Mouse (Mus musculus) hindbrain, embryonic 15.5 days (tissue): ENCODE measurements around the gene Ifnl2. TPM values are rescaled to one million over a fixed set of nuclear protein-coding genes. Genes with fewer than 3 reads are reported as not detected.
"Not testable (repeated sequence)": the region's sequence is repeated elsewhere in the genome, so short reads cannot be mapped to it uniquely, and the experiment has no call there.

ENCODE experiments used
- ATAC-seq: fragments of 200-750 bp; cut with Nextera tagmentation; 2 replicates; pipeline ENCODE4 v1.8.0; 2017; ENCODE audit warnings: low read depth, moderate number of reproducible peaks, moderate TSS enrichment; ENCODE audit not compliant: low FRiP score
- H3K27ac ChIP-seq: fragments of 300-500 bp; sonication (generic); replicated peaks from 2 replicates; pipeline ENCODE4 v1.5.1; 2015; ENCODE audit warnings: mild to moderate bottlenecking, inconsistent platforms
- H3K27me3 ChIP-seq: fragments of 300-500 bp; sonication (generic); 2 replicates; pipeline ENCODE4 v1.6.1; 2015; ENCODE audit warnings: control low read depth, inconsistent platforms
- H3K36me3 ChIP-seq: fragments of 300-500 bp; sonication (generic); 2 replicates; pipeline ENCODE4 v1.6.1; 2015; ENCODE audit warnings: control low read depth, inconsistent platforms
- H3K4me1 ChIP-seq: fragments of 300-500 bp; sonication (generic); replicated peaks from 2 replicates; pipeline ENCODE4 v1.6.1; 2015; ENCODE audit warnings: control low read depth, inconsistent platforms
- H3K4me2 ChIP-seq: fragments of 300-500 bp; sonication (generic); 2 replicates; pipeline ENCODE4 v1.6.1; 2015; ENCODE audit warnings: moderate library complexity, mild to moderate bottlenecking, inconsistent platforms
- H3K4me3 ChIP-seq: fragments of 300-500 bp; sonication (generic); 2 replicates; pipeline ENCODE4 v1.5.1; 2015; ENCODE audit warnings: mild to moderate bottlenecking, inconsistent platforms
- H3K9ac ChIP-seq: fragments of 300-500 bp; sonication (generic); 2 replicates; pipeline ENCODE4 v1.6.1; 2015; ENCODE audit warnings: inconsistent platforms
- H3K9me3 ChIP-seq: fragments of 300-500 bp; sonication (generic); 2 replicates; pipeline ENCODE4 v1.6.1; 2016; ENCODE audit warnings: control low read depth, inconsistent platforms
- WGBS: fragments of 180-500 bp; shearing (Covaris S2); methylation state at CpG from one replicate; pipeline ENCODE4 v1.1.7; 2015; 5-methylcytosine and 5-hydroxymethylcytosine counted together
- polyA plus RNA-seq: library from polyadenylated mRNA; unstranded; fragments of >200 nt; fragmentation: Nextera tagmentation; extraction: Ambion mirVana; gene quantifications from 2 replicates; pipeline ENCODE4 v1.2.1, GENCODE M21; 2015

The Ifnl2 gene
- polyA plus RNA-seq: not detected in 2 replicates

DNA sequence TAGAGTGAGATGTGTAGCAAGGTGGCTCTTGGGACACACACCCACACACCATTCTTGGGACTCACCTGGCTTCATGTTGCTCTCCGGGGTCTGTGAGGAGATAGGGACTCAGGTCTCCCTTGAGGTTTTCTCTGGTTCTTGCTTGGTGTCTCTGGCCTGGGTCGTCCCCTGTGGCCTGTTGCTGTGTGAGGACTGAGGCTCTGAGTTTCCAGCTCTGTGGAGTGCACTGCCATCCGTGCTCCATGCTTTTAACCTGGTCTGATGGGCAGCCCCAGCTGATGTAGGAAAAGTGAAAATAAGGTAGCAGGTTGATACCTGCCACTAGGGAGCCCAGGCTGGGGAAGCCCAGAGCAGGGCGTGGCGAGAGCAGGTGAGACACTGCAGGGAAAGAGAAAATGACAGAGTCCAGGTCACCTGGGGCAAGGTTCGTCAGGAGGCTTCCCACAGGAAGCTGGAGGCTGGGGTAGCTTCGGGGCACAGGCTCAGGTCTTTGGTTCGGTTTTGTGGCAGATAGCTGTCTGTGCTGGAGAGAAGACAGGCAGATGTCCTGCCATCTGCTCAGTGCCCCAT is at the start of gene Ifnl2:
Gene Ifnl2, minus strand, starts transcription at position 51 of the 570 bp plus-strand sequence.
- not testable (repeated sequence) for H3K27me3 ChIP-seq, H3K4me2 ChIP-seq, H3K9ac ChIP-seq, ATAC-seq, H3K4me3 ChIP-seq, H3K9me3 ChIP-seq, H3K4me1 ChIP-seq, H3K36me3 ChIP-seq, H3K27ac ChIP-seq
- 71% methylated on average over 8 of the region's 8 CpGs for WGBS

- H3K4me3 ChIP-seq: no peak overlapping the region
- 61% methylated on average over 4 of the region's 4 CpGs for WGBS
- H3K27ac ChIP-seq: no peak overlapping the region
- H3K27me3 ChIP-seq: no peaks in the 10 kb centered on the region
- no peaks in the 10 kb centered on the region for H3K9me3 ChIP-seq
- no peak overlapping the region for H3K9ac ChIP-seq
- no peak overlapping the region for H3K4me2 ChIP-seq
- no peak for ATAC-seq
- H3K36me3 ChIP-seq: peaks cover 14% of the 10 kb centered on the region; the same call in 1 of the 2 replicates
- H3K4me1 ChIP-seq: no peaks in the 10 kb centered on the region
Observed at GRCm38 (mm10) chr7:28558486-28558885, 48.2 kb upstream of the Ifnl2 start.

GRCm38 (mm10) chr7:28557708-28558107 is 47.5 kb upstream of the Ifnl2 start:
- Histone ChIP-seq H3K4me1 (no peaks in the 10 kb centered on the region), H3K27ac (no peak overlapping the region), H3K9me3 (no peaks in the 10 kb centered on the region), H3K4me3 (no peak overlapping the region), H3K36me3 (peaks cover 14% of the 10 kb centered on the region; the same call in 1 of the 2 replicates), H3K27me3 (no peaks in the 10 kb centered on the region), H3K9ac (no peak overlapping the region), H3K4me2 (no peak overlapping the region)
- ATAC-seq: no peak
- 82% methylated on average over 6 of the region's 6 CpGs for WGBS

GRCm38 (mm10) chr7:28557069-28557468 is 46.8 kb upstream of the Ifnl2 start:
- ATAC-seq: no peak
- no peak overlapping the region for H3K9ac ChIP-seq
- H3K4me2 ChIP-seq: no peak overlapping the region
- H3K27me3 ChIP-seq: no peaks in the 10 kb centered on the region
- H3K4me1 ChIP-seq: no peaks in the 10 kb centered on the region
- 69% methylated on average over 5 of the region's 5 CpGs for WGBS
- H3K36me3 ChIP-seq: peaks cover 14% of the 10 kb centered on the region; the same call in 1 of the 2 replicates
- no peak overlapping the region for H3K4me3 ChIP-seq
- no peaks in the 10 kb centered on the region for H3K9me3 ChIP-seq
- H3K27ac ChIP-seq: no peak overlapping the region

- H3K9ac ChIP-seq: no peak overlapping the region
- H3K27me3 ChIP-seq: no peaks in the 10 kb centered on the region
- H3K4me1 ChIP-seq: no peaks in the 10 kb centered on the region
- ATAC-seq: no peak
- no peak overlapping the region for H3K4me3 ChIP-seq
- H3K27ac ChIP-seq: no peak overlapping the region
- H3K4me2 ChIP-seq: no peak overlapping the region
- peaks cover 14% of the 10 kb centered on the region; the same call in 1 of the 2 replicates for H3K36me3 ChIP-seq
- 32% methylated on average over 5 of the region's 5 CpGs for WGBS
- no peaks in the 10 kb centered on the region for H3K9me3 ChIP-seq
Observed at GRCm38 (mm10) chr7:28555939-28556535, 45.8 kb upstream of the Ifnl2 start.

GRCm38 (mm10) chr7:28553076-28553475 is 42.8 kb upstream of the Ifnl2 start:
- Histone ChIP-seq H3K4me3 (no peak overlapping the region), H3K9ac (no peak overlapping the region), H3K4me2 (no peak overlapping the region), H3K4me1 (no peaks in the 10 kb centered on the region), H3K27ac (no peak overlapping the region), H3K9me3 (no peaks in the 10 kb centered on the region), H3K36me3 (no peaks in the 10 kb centered on the region), H3K27me3 (no peaks in the 10 kb centered on the region)
- ATAC-seq: no peak
- whole genome bisulfite sequencing: 91% methylated on average over 6 of the region's 6 CpGs

GRCm38 (mm10) chr7:28547628-28548027 is 37.4 kb upstream of the Ifnl2 start:
- no peak overlapping the region for H3K4me2 ChIP-seq
- no peak overlapping the region for H3K4me3 ChIP-seq
- H3K27ac ChIP-seq: no peak overlapping the region
- WGBS: 70% methylated on average over 7 of the region's 7 CpGs
- no peak overlapping the region for H3K9ac ChIP-seq
- ATAC-seq: no peak
- H3K36me3 ChIP-seq: no peaks in the 10 kb centered on the region
- peaks cover 23% of the 10 kb centered on the region for H3K4me1 ChIP-seq
- H3K9me3 ChIP-seq: no peaks in the 10 kb centered on the region
- H3K27me3 ChIP-seq: peaks cover 35% of the 10 kb centered on the region

GRCm38 (mm10) chr7:28547154-28547553 is 36.9 kb upstream of the Ifnl2 start, which contains the start of gene Nccrp1:
TSS of gene Nccrp1 (minus strand) at chr7:28547254.
- Histone ChIP-seq H3K4me1 (peaks cover 23% of the 10 kb centered on the region), H3K4me2 (peak within 1 kb of the TSS; percentile 64), H3K9ac (peak within 1 kb of the TSS; percentile 34), H3K27me3 (peaks cover 35% of the 10 kb centered on the region), H3K9me3 (no peaks in the 10 kb centered on the region), H3K27ac (no peak within 1 kb of the TSS), H3K36me3 (no peaks in the 10 kb centered on the region), H3K4me3 (peak within 1 kb of the TSS; percentile 34)
- ATAC-seq: no peak
- WGBS: 6% methylated on average over 5 of the region's 5 CpGs

GRCm38 (mm10) chr7:28546649-28547048 is 36.4 kb upstream of the Ifnl2 start:
- Histone ChIP-seq H3K4me2 (peak overlapping the region; percentile 64), H3K9me3 (no peaks in the 10 kb centered on the region), H3K4me3 (peak overlapping the region; percentile 34), H3K27ac (no peak overlapping the region), H3K36me3 (no peaks in the 10 kb centered on the region), H3K4me1 (peaks cover 23% of the 10 kb centered on the region), H3K9ac (peak overlapping the region; percentile 34), H3K27me3 (peaks cover 35% of the 10 kb centered on the region)
- no peak for ATAC-seq
- 1% methylated on average over 22 of the region's 22 CpGs for WGBS

DNA sequence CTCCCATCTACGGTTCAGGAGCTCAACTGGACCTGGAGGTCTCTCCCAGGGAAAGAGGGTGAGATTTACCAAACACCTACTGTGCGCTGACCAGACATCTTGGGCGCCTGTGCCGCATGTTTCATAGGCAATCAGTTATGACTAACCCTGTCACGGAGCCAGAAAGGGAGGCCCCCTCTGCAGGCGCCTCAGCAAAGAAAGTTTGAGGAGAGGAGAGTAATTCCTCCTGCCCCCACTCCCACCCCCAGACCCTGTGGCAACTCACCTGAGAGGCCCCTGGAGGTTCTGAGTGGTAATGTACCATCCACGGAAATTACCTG is 35.6 kb upstream of the Ifnl2 start:
- H3K9me3 ChIP-seq: no peaks in the 10 kb centered on the region
- H3K27me3 ChIP-seq: peaks cover 35% of the 10 kb centered on the region
- no peak overlapping the region for H3K4me3 ChIP-seq
- H3K36me3 ChIP-seq: no peaks in the 10 kb centered on the region
- no peak overlapping the region for H3K27ac ChIP-seq
- no peak overlapping the region for H3K9ac ChIP-seq
- ATAC-seq: peak; percentile 24; the same call in 1 of the 2 replicates
- no peak overlapping the region for H3K4me2 ChIP-seq
- WGBS: 44% methylated on average over 7 of the region's 7 CpGs
- H3K4me1 ChIP-seq: peaks cover 23% of the 10 kb centered on the region

DNA sequence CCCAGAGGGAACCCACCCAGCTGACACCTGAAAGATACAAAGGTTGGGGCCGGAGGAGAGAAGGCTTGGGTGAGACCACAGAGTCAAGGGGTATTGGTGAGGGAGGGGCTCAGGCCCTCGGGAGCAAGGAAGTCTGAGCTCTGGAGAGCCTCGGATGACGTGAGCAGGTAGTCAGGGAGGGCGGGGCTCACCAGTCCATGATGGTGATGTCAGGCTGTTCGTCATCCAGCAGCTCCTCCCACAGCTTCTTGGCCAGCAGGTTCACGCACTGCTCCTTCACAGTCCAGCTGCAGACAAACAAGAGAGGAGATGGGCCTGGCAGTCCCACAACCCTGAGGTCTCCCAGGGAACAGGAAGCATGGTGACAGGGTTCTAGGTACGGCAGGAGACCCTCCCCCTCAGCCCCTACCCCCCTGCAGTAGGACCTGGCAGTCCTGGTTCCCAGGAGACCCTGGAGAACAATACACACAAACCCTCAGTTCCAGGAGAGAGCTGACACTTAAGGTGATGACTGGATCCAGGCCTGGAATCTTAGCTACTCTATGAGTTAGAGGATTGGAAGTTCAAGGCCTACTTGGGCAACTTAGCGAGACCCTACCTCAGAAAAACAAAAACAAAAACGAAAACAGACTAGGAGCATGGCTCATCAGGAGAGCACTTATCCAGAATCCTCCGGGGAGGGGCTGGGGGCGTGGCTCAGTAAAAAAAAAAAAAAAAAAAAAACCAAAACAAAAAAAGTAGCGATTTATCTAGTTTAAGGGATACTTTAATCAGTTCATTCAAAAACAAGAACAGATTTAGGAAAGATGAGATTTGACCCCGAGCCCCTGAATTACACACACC is 35.0 kb upstream of the Ifnl2 start:
- Histone ChIP-seq H3K4me2 (no peak overlapping the region), H3K27ac (no peak overlapping the region), H3K4me3 (no peak overlapping the region), H3K4me1 (peaks cover 23% of the 10 kb centered on the region), H3K9ac (no peak overlapping the region), H3K9me3 (no peaks in the 10 kb centered on the region), H3K27me3 (peaks cover 35% of the 10 kb centered on the region), H3K36me3 (no peaks in the 10 kb centered on the region)
- WGBS: 27% methylated on average over 14 of the region's 14 CpGs
- ATAC-seq: peak; percentile 29; the same call in 1 of the 2 replicates

DNA sequence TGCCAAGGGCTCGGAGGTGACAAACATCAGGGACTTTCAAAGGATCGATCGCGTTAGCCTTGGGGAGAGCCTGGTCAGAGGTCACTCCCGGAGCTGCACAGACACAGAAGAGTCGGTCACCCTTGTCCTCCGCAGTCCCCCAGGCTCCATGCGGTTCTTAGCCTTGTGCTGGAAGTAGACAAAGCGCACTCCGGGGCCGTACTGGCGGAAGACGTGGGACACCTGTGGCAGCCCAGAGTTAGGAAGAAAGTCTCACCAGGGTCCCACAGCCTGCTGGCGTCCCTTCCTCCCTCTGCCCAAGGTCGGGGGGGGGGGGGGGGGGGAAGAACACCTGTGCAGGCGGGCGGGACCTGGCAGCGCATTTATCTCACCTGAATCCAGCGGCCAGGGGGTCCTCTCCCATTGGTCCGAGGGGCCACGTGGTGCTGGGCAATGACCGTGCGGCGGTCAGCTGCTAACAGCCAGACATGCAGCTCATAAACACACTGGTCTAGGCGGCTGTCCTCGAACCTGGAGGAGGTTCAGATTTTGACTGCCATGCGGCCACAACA is 33.9 kb upstream of the Ifnl2 start:
- no peaks in the 10 kb centered on the region for H3K36me3 ChIP-seq
- peak overlapping the region; percentile 26 for H3K4me3 ChIP-seq
- H3K27ac ChIP-seq: no peak overlapping the region
- ATAC-seq: 0 out of 2 replicates have a peak, but pooled peaks have one; percentile 3
- H3K4me2 ChIP-seq: peak overlapping the region; percentile 53
- H3K27me3 ChIP-seq: peaks cover 35% of the 10 kb centered on the region
- WGBS: 2% methylated on average over 26 of the region's 27 CpGs
- H3K9ac ChIP-seq: no peak overlapping the region
- peaks cover 23% of the 10 kb centered on the region for H3K4me1 ChIP-seq
- no peaks in the 10 kb centered on the region for H3K9me3 ChIP-seq
